Mouse (Mus musculus): ENCODE measurements around the gene Ppp1r13b.

DNA sequence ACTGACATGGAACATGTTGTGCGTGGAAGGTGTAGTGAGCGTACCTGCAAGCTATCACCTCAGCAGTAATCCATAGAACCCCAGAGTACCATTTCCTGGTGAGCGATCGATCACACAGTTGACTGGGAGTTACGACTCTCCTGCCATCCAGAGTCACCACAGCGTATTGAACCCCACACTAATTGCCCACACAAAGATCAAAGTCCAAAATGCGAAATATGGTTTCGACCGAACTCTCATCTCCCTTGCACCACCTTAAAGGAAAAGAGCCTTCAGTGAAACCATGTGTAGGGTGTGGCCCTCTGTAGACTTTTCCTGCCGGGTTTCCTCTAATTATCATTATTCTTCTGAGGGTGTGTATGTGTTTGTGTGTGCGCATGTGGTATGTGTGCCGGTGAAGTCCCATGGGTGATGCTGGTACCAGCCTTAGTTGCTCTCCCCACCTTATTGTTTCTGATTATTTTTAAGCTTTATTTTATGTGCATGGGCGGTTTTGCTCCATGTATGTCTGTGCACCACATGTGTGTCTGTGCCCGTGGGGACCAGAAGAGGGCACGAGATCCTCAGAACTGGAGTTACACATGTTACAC lies 3.4 kb upstream of the Ppp1r13b start:
- no peak for TF ChIP-seq CTCF (IDR thresholded peaks at IDR 0.05; ENCODE audit: insufficient read depth, low read length)
- no peak for TF ChIP-seq POLR2A (IDR thresholded peaks at IDR 0.05; ENCODE audit: borderline replicate concordance, extremely low read depth, low read depth, low read length)
